Mouse (Mus musculus): Measurements from ENCODE around the gene Edf1.

GRCm38 (mm10) chr2:25598749-25599148 lies 41.1 kb downstream of the Edf1 start:
- TF ChIP-seq TAL1 (IDR thresholded peaks at IDR 0.05; ENCODE audit: low read length) (no peak), GATA1 (IDR thresholded peaks at IDR 0.05; ENCODE audit: low read length) (no peak)
